Mouse (Mus musculus) hindbrain, embryonic 11.5 days (tissue): Measurements from ENCODE around the gene Snx14. TPM values are rescaled to one million over a fixed set of nuclear protein-coding genes. Genes with fewer than 3 reads are reported as not detected.
"Not testable (repeated sequence)": the region's sequence is repeated elsewhere in the genome, so short reads cannot be mapped to it uniquely, and the experiment has no call there.

ENCODE experiments used
- ATAC-seq: fragments of 200-750 bp; cut with Nextera tagmentation; 2 replicates; pipeline ENCODE4 v1.8.0; 2017; ENCODE audit warnings: mild to moderate bottlenecking, moderate TSS enrichment, moderate library complexity; ENCODE audit not compliant: low FRiP score
- DNase-seq: peaks from one replicate; pipeline ENCODE4 v3.0.0-alpha.2; 2015; ENCODE audit warnings: low spot score
- H3K27ac ChIP-seq: fragments of 300-500 bp; sonication (generic); 2 replicates; pipeline ENCODE4 v1.5.1; 2014; ENCODE audit warnings: mild to moderate bottlenecking, low read depth, low read length
- H3K27me3 ChIP-seq: fragments of 300-500 bp; sonication (generic); 2 replicates; pipeline ENCODE4 v1.6.1; 2014; ENCODE audit warnings: mild to moderate bottlenecking, low read length, moderate library complexity, mixed read lengths; ENCODE audit not compliant: control insufficient read depth, insufficient read depth
- H3K36me3 ChIP-seq: fragments of 300-500 bp; sonication (generic); 2 replicates; pipeline ENCODE4 v1.6.1; 2014; ENCODE audit warnings: mild to moderate bottlenecking, low read length, moderate library complexity, mixed read lengths; ENCODE audit not compliant: control insufficient read depth, insufficient read depth
- H3K4me1 ChIP-seq: fragments of 300-500 bp; sonication (generic); replicated peaks from 2 replicates; pipeline ENCODE4 v1.6.1; 2014; ENCODE audit warnings: low read length, mixed read lengths; ENCODE audit not compliant: control insufficient read depth, insufficient read depth
- H3K4me2 ChIP-seq: fragments of 300-500 bp; sonication (generic); replicated peaks from 2 replicates; pipeline ENCODE4 v1.6.1; 2014; ENCODE audit warnings: mild to moderate bottlenecking, low read depth, low read length
- H3K4me3 ChIP-seq: fragments of 300-500 bp; sonication (generic); 2 replicates; pipeline ENCODE4 v1.5.1; 2014; ENCODE audit warnings: low read depth, low read length
- H3K9ac ChIP-seq: fragments of 300-500 bp; sonication (generic); 2 replicates; pipeline ENCODE4 v1.6.1; 2014; ENCODE audit warnings: low read depth, low read length
- H3K9me3 ChIP-seq: fragments of 300-500 bp; sonication (generic); 2 replicates; pipeline ENCODE4 v1.6.1; 2016; ENCODE audit warnings: low read length; ENCODE audit not compliant: control insufficient read depth
- WGBS: fragments of 180-500 bp; shearing (Covaris S2); extraction: QIAGEN DNeasy Blood & Tissue Kit; methylation state at CpG from one replicate; pipeline ENCODE4 v1.1.7; 2014; 5-methylcytosine and 5-hydroxymethylcytosine counted together
- polyA plus RNA-seq: library from polyadenylated mRNA; unstranded; fragments of >200 nt; fragmentation: Nextera tagmentation; extraction: Ambion mirVana; gene quantifications from 2 replicates; pipeline ENCODE4 v1.2.1, GENCODE M21; 2014

Gene Snx14
- polyA plus RNA-seq, 1 experiment from 2014 or later: 22.4 TPM

DNA sequence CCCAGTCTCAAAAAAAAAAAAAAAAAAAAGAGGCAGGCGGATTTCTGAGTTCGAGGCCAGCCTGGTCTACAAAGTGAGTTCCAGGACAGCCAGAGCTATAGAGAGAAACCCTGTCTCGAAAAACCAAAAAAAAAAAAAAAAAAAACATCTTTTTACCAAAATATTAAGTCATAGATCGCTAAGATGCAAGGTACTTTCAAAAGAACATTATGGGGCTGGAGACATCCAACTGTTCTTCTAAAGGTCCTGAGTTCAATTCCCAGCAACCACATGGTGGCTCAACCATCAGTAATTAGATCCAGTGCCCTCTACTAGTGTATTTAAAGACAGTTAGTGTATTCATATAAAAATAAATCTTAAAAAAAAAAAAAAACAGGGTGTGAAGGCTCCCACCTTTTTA lies 22.3 kb upstream of the Snx14 start:
- H3K27ac ChIP-seq, H3K27me3 ChIP-seq, H3K4me2 ChIP-seq, H3K36me3 ChIP-seq, DNase-seq, H3K4me3 ChIP-seq, ATAC-seq, H3K4me1 ChIP-seq, H3K9ac ChIP-seq, H3K9me3 ChIP-seq: not testable (repeated sequence)
- 88% methylated on average over 3 of the region's 4 CpGs for WGBS

- WGBS: 37% methylated on average over 5 of the region's 5 CpGs
- no peaks in the 10 kb centered on the region for H3K9me3 ChIP-seq
- no peak overlapping the region for H3K9ac ChIP-seq
- ATAC-seq (no peak), DNase-seq (no peak)
- no peaks in the 10 kb centered on the region for H3K4me1 ChIP-seq
- H3K27me3 ChIP-seq: no peaks in the 10 kb centered on the region
- H3K4me3 ChIP-seq: no peak overlapping the region; the same call in 1 of the 2 replicates
- H3K36me3 ChIP-seq: no peaks in the 10 kb centered on the region
- no peak overlapping the region for H3K27ac ChIP-seq
- H3K4me2 ChIP-seq: no peak overlapping the region
Observed at GRCm38 (mm10) chr9:88439991-88440390, 1.2 kb upstream of the Snx14 start.

DNA sequence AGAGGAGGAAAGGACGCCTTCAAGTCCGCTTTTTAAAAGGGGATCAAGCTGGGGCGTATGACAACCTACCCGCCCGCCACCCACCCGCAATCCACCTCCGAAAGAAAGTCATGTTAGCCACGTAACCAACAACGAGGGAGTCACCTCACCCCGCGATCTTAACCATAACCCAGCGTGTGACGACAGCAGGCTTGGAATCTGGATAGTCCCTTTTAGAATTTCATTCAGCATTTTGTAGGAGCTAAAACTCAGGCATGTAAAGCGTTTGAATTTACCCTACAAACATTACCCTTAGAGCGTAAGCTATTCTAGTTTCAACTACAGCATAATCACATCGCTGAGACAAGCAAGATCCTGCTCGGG lies 461 bp upstream of the Snx14 start:
- 1% methylated on average over 17 of the region's 17 CpGs for WGBS

DNA sequence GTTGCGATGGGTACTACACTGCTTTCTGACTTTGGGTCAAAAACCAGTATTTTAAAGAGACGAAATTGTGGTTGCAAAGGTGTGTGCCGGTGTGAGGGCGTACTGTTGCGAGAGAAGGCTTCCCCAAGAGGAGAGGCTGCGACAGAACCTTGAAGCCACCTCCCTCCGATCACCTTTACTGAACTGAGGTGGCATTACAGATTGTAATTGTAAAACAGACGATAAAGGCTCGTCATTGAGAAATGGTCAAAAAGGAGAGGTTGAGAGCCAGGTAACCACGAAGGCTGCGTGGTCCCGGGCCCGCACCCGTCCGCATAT lies 562 bp downstream of the Snx14 start:
- Histone ChIP-seq H3K4me1 (no peaks in the 10 kb centered on the region), H3K27me3 (no peaks in the 10 kb centered on the region), H3K27ac (no peak overlapping the region; the same call in 1 of the 2 replicates), H3K9ac (peak overlapping the region; percentile 79), H3K4me2 (peak overlapping the region; percentile 92), H3K36me3 (no peaks in the 10 kb centered on the region), H3K9me3 (no peaks in the 10 kb centered on the region), H3K4me3 (peak overlapping the region; percentile 71)
- DNase-seq (no peak), ATAC-seq (peak; percentile 13)
- WGBS: 3% methylated on average over 15 of the region's 15 CpGs

More for the DNA sequence above, 461 bp upstream of the Snx14 start:
- no peaks in the 10 kb centered on the region for H3K4me1 ChIP-seq
- ATAC-seq (no peak), DNase-seq (no peak)
- H3K4me3 ChIP-seq: peak overlapping the region; percentile 71
- peak overlapping the region; percentile 79 for H3K27ac ChIP-seq
- H3K9ac ChIP-seq: peak overlapping the region; percentile 79
- H3K27me3 ChIP-seq: no peaks in the 10 kb centered on the region
- peak overlapping the region; percentile 92 for H3K4me2 ChIP-seq
- H3K36me3 ChIP-seq: no peaks in the 10 kb centered on the region
- no peaks in the 10 kb centered on the region for H3K9me3 ChIP-seq

DNA sequence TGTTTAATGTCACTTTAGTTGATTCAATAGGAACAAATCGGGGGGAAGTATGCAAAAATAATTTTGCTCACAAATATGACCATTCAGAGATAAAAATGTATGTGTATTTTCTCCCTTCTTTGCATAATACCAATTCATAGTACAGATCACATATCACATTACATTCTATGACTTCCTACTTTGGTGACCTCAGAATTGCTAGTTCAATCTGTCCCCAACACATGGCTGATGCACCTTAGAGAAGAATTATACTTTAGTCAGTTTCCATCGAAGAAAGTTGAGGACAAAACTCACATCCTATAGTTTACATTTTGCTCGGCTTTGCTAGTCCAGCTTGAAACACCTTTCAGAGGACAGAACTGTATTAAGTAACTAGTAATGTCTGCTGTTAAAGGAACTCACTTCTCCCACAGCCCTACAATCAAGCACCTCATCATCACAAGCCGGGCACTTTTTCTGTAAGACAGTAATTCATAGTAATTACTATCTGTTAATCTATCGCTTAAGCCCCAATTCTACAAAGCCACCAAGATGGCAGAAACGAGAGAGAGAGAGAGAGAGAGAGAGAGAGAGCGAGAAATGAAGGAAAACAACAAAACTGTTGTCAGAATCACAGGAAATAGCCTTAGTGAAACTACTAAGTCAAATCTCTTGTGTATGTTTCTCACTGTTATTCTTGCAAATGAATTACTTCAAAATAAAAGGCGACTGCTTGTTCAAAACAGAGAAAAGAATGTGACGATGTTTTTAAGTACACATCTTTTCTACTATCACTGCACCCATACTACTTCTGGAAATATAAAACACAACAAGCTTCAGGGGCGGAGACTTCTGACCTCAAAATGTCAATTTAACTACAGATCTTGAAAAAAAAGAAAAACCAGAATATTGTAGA lies 1.2 kb downstream of the Snx14 start:
- H3K27me3 ChIP-seq: no peaks in the 10 kb centered on the region
- DNase-seq: no peak
- WGBS: 62% methylated on average over 10 of the region's 10 CpGs
- no peaks in the 10 kb centered on the region for H3K4me1 ChIP-seq
- H3K4me3 ChIP-seq: peak overlapping the region; percentile 71
- peak overlapping the region; percentile 79 for H3K9ac ChIP-seq
- H3K9me3 ChIP-seq: no peaks in the 10 kb centered on the region
- H3K27ac ChIP-seq: no peak overlapping the region
- H3K4me2 ChIP-seq: peak overlapping the region; percentile 92
- H3K36me3 ChIP-seq: no peaks in the 10 kb centered on the region
- no peak for ATAC-seq

DNA sequence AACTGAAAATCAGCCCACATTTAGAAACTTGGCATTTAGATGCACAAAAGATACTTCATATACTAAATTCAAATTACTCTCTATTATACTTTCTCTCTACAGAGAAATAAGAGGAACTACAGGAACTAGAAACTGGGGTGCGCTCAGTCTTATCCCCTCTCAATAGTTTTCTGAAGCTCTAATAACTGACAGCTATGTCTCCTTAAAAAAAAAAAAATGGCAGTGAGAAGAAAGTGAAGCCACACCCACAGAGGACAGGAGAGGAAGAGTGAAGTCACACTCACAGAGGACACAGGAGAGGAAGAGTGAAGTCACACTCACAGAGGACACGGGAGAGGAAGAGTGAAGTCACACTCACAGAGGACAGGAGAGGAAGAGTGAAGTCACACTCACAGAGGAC lies 14.4 kb downstream of the Snx14 start:
- H3K4me2 ChIP-seq: no peak overlapping the region
- H3K4me3 ChIP-seq: no peak overlapping the region
- no peaks in the 10 kb centered on the region for H3K9me3 ChIP-seq
- no peak for ATAC-seq
- no peaks in the 10 kb centered on the region for H3K27me3 ChIP-seq
- H3K36me3 ChIP-seq: no peaks in the 10 kb centered on the region
- no peak for DNase-seq
- no peak overlapping the region for H3K27ac ChIP-seq
- WGBS: 95% methylated on average over 2 of the region's 2 CpGs
- H3K4me1 ChIP-seq: no peaks in the 10 kb centered on the region
- H3K9ac ChIP-seq: no peak overlapping the region

DNA sequence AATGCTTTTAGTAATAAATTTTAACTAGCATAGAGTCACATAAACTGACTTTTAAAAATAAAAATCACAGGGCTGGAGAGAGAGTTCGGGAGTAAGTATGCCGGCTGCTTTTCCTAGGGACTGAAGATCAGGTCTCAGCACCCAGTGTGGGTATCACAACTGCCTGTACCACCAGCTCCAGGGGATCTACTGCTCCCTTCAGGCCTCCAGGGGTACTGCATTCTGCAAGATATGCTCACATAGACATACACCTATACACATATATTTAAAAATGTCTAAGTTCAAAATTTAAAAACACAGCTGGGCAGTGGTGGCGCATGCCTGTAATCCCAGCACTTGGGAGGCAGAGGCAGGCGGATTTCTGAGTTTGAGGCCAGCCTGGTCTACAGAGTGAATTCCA lies 16.3 kb downstream of the Snx14 start:
- ATAC-seq: no peak
- no peak for DNase-seq
- no peak overlapping the region for H3K4me2 ChIP-seq
- no peak overlapping the region for H3K4me3 ChIP-seq
- no peaks in the 10 kb centered on the region for H3K27me3 ChIP-seq
- H3K4me1 ChIP-seq: no peaks in the 10 kb centered on the region
- no peaks in the 10 kb centered on the region for H3K36me3 ChIP-seq
- H3K27ac ChIP-seq: no peak overlapping the region
- no peaks in the 10 kb centered on the region for H3K9me3 ChIP-seq
- 95% methylated on average over 4 of the region's 4 CpGs for WGBS
- no peak overlapping the region for H3K9ac ChIP-seq

- H3K36me3 ChIP-seq: no peaks in the 10 kb centered on the region
- H3K27ac ChIP-seq: no peak overlapping the region
- H3K4me1 ChIP-seq: no peaks in the 10 kb centered on the region
- H3K4me3 ChIP-seq: no peak overlapping the region
- ATAC-seq (no peak), DNase-seq (no peak)
- H3K9ac ChIP-seq: no peak overlapping the region
- WGBS: 75% methylated on average over 1 of the region's 1 CpGs
- no peaks in the 10 kb centered on the region for H3K9me3 ChIP-seq
- H3K27me3 ChIP-seq: no peaks in the 10 kb centered on the region
- no peak overlapping the region for H3K4me2 ChIP-seq
Observed at GRCm38 (mm10) chr9:88416752-88417151, 22.0 kb downstream of the Snx14 start.

GRCm38 (mm10) chr9:88409978-88410377 lies 28.8 kb downstream of the Snx14 start:
- Histone ChIP-seq H3K9me3 (no peaks in the 10 kb centered on the region), H3K36me3 (no peaks in the 10 kb centered on the region), H3K27ac (no peak overlapping the region), H3K9ac (no peak overlapping the region), H3K4me1 (no peaks in the 10 kb centered on the region), H3K4me2 (no peak overlapping the region), H3K4me3 (no peak overlapping the region), H3K27me3 (no peaks in the 10 kb centered on the region)
- ATAC-seq: no peak
- no peak for DNase-seq
- 85% methylated on average over 2 of the region's 2 CpGs for WGBS
